ENCODE assay signal across 8 mouse cellular contexts in genomic region chr3:88832388-88832787, GRCm38 (mm10). TPM values are rescaled to one million over a fixed set of nuclear protein-coding genes. Genes with fewer than 3 reads are reported as not detected.
DNase-seq lines count a peak whose midpoint lies in the region; ATAC-seq and TF ChIP-seq lines count a peak whose summit lies in the region.
"Not testable (repeated sequence)": the region's sequence is repeated elsewhere in the genome, so short reads cannot be mapped to it uniquely, and the experiment has no call there.

No protein-coding gene starts in this region.

- peak; percentile 63 for DNase-seq in T-cell, adult 2 months (ENCODE audit: low spot score)
- peak; percentile 36 for DNase-seq in gastrocnemius, adult 18-20 months (ENCODE audit: low spot score)
- DNase-seq in layer of hippocampus, adult 9-10 months (ENCODE audit: low spot score): peak; percentile 65
- DNase-seq in liver, postnatal 0 days: peak; percentile 66

- under 1% methylated on average over 14 of the region's 14 CpGs for WGBS in hindbrain, embryonic 13.5 days
- 7% methylated on average over 13 of the region's 14 CpGs for WGBS in liver, postnatal 0 days (ENCODE audit: insufficient replicate concordance)
- WGBS in neural tube, embryonic 12.5 days: 1% methylated on average over 14 of the region's 14 CpGs
- 4% methylated on average over 14 of the region's 14 CpGs for WGBS in stomach, embryonic 16.5 days

- H3K9ac ChIP-seq in hindbrain, embryonic 13.5 days; liver, postnatal 0 days (replicated peaks); neural tube, embryonic 12.5 days; stomach, embryonic 16.5 days (ENCODE audit: low read length): not testable (repeated sequence)

- H3K4me1 ChIP-seq in hindbrain, embryonic 13.5 days (replicated peaks); liver, postnatal 0 days (ENCODE audit: insufficient read depth); neural tube, embryonic 12.5 days; stomach, embryonic 16.5 days (ENCODE audit: control insufficient read depth, insufficient read depth, low read length): not testable (repeated sequence)

- H3K4me3 ChIP-seq in hindbrain, embryonic 13.5 days: peak overlapping the region; percentile 53
- not testable (repeated sequence) for H3K4me3 ChIP-seq in liver, postnatal 0 days (ENCODE audit: low read depth, low read length); stomach, embryonic 16.5 days (replicated peaks; ENCODE audit: low read length)
- peak overlapping the region; percentile 18; the same call in 1 of the 2 replicates for H3K4me3 ChIP-seq in neural tube, embryonic 12.5 days

- ATAC-seq in common myeloid progenitor, adult 5-6 weeks (replicated peaks; ENCODE audit: low read depth, poor library complexity, severe bottlenecking): peak; percentile 58
- ATAC-seq in hindbrain, embryonic 13.5 days (ENCODE audit: low FRiP score): peak; percentile 84
- peak; percentile 58 for ATAC-seq in liver, postnatal 0 days
- peak; percentile 73 for ATAC-seq in neural tube, embryonic 12.5 days (ENCODE audit: low FRiP score, low read depth)
- ATAC-seq in stomach, embryonic 16.5 days (ENCODE audit: insufficient read depth, low FRiP score): peak; percentile 54

- not testable (repeated sequence) for TF ChIP-seq CTCF in liver, postnatal 0 days (IDR thresholded peaks at IDR 0.05; ENCODE audit: low read depth)

- H3K4me2 ChIP-seq in hindbrain, embryonic 13.5 days: peak overlapping the region; percentile 53; the same call in 1 of the 2 replicates
- not testable (repeated sequence) for H3K4me2 ChIP-seq in liver, postnatal 0 days (ENCODE audit: low read depth, low read length)
- 0 out of 2 replicates have a peak overlapping the region, but pooled peaks have one; percentile 34 for H3K4me2 ChIP-seq in neural tube, embryonic 12.5 days (replicated peaks)
- 0 out of 2 replicates have a peak overlapping the region, but pooled peaks have one; percentile 29 for H3K4me2 ChIP-seq in stomach, embryonic 16.5 days (ENCODE audit: low read depth, low read length)

- H3K9me3 ChIP-seq in hindbrain, embryonic 13.5 days; liver, postnatal 0 days (ENCODE audit: low read length); neural tube, embryonic 12.5 days; stomach, embryonic 16.5 days (replicated peaks; ENCODE audit: control insufficient read depth, low read length): not testable (repeated sequence)

- not testable (repeated sequence) for H3K27me3 ChIP-seq in hindbrain, embryonic 13.5 days; liver, postnatal 0 days (ENCODE audit: insufficient read depth, low read length); neural tube, embryonic 12.5 days (replicated peaks); stomach, embryonic 16.5 days (ENCODE audit: control insufficient read depth, insufficient read depth, low read length)

- not testable (repeated sequence) for TF ChIP-seq EP300 in liver, postnatal 0 days (IDR thresholded peaks at IDR 0.05; ENCODE audit: low read depth)

- not testable (repeated sequence) for H3K36me3 ChIP-seq in hindbrain, embryonic 13.5 days; liver, postnatal 0 days (replicated peaks; ENCODE audit: insufficient read depth, low read length); neural tube, embryonic 12.5 days; stomach, embryonic 16.5 days (ENCODE audit: control insufficient read depth, insufficient read depth, low read length)

- peak overlapping the region; percentile 78 for H3K27ac ChIP-seq in hindbrain, embryonic 13.5 days
- H3K27ac ChIP-seq in liver, postnatal 0 days (ENCODE audit: low read depth); neural tube, embryonic 12.5 days; stomach, embryonic 16.5 days (ENCODE audit: low read length): not testable (repeated sequence)

RNA-seq across cellular contexts. Expression of gene Gon4l, which starts 2.6 kb away (rescaled TPM):
- total RNA-seq in common myeloid progenitor, adult 5-6 weeks (2017): 30.3 and 38.0 TPM in 2 replicates
- total RNA-seq in gastrocnemius, adult 18-20 months (2021): 10 to 100 TPM; 13.4 to 13.7 TPM
- polyA plus RNA-seq in hindbrain, embryonic 13.5 days (2015; fragmentation: Nextera tagmentation; extraction: Ambion mirVana): 13.0 and 13.9 TPM in 2 replicates
- polyA plus RNA-seq in liver, postnatal 0 days (2015; fragmentation: Nextera tagmentation; extraction: Ambion mirVana): 1.5 and 1.6 TPM in 2 replicates
- polyA plus RNA-seq in neural tube, embryonic 12.5 days (2016; fragmentation: Nextera tagmentation; extraction: Ambion mirVana): 16.1 and 16.6 TPM in 2 replicates
- polyA plus RNA-seq in stomach, embryonic 16.5 days (2015; fragmentation: Nextera tagmentation; extraction: Ambion mirVana): 9.0 and 9.1 TPM in 2 replicates

RNA-seq across cellular contexts. Expression of gene Syt11, which starts 57.4 kb away (rescaled TPM):
- 0.82 and 1.3 TPM in 2 replicates for total RNA-seq in common myeloid progenitor, adult 5-6 weeks (2017)
- total RNA-seq in gastrocnemius, adult 18-20 months (2021): 1 to 10 TPM; 3.7 to 4.6 TPM
- 212 and 215 TPM in 2 replicates for polyA plus RNA-seq in hindbrain, embryonic 13.5 days (2015; fragmentation: Nextera tagmentation; extraction: Ambion mirVana)
- polyA plus RNA-seq in liver, postnatal 0 days (2015; fragmentation: Nextera tagmentation; extraction: Ambion mirVana): 0.36 and 0.51 TPM in 2 replicates
- polyA plus RNA-seq in neural tube, embryonic 12.5 days (2016; fragmentation: Nextera tagmentation; extraction: Ambion mirVana): 199 and 209 TPM in 2 replicates
- 20.3 and 21.7 TPM in 2 replicates for polyA plus RNA-seq in stomach, embryonic 16.5 days (2015; fragmentation: Nextera tagmentation; extraction: Ambion mirVana)

Comparison
In these comparisons a context has a peak if more than half of its experiments do, and no peak if none do; other contexts are left out.
1. RNA of gene Syt11, which starts 57.4 kb away (polyA plus RNA-seq): 212 to 215 TPM in hindbrain, embryonic 13.5 days, 199 to 209 TPM in neural tube, embryonic 12.5 days and 20.3 to 21.7 TPM in stomach, embryonic 16.5 days; 0.36 to 0.51 TPM in liver, postnatal 0 days; every median in the first group is over 10 times any median in the second.
2. Peak in every context shown above with its lines, with median percentiles within 50 percentile points of each other: DNase-seq and ATAC-seq.